Mouse (Mus musculus) lung, embryonic 14.5 days (tissue): ENCODE measurements at regions not wholly inside any gene's neighbourhood (a gene's known extent, or its start where the extent isn't known, plus 50 kb on each side); places are given as distances from the start of the nearest gene placed in this dataset.

Experiments
- ATAC-seq: fragments of 200-750 bp; cut with Nextera tagmentation; 2 replicates; pipeline ENCODE4 v1.8.0; 2017; ENCODE audit warnings: mild to moderate bottlenecking, moderate TSS enrichment, moderate library complexity; ENCODE audit not compliant: insufficient read depth
- DNase-seq: peaks from one replicate; pipeline ENCODE4 v3.0.0-alpha.2; 2015
- H3K27ac ChIP-seq: fragments of 300-500 bp; sonication (generic); 2 replicates; pipeline ENCODE4 v1.5.1; 2014; ENCODE audit warnings: low read depth, mild to moderate bottlenecking, moderate library complexity
- H3K27me3 ChIP-seq: fragments of 300-500 bp; sonication (generic); 2 replicates; pipeline ENCODE4 v1.6.1; 2014; ENCODE audit warnings: low read length, control low read depth; ENCODE audit not compliant: insufficient read depth
- H3K36me3 ChIP-seq: fragments of 300-500 bp; sonication (generic); 2 replicates; pipeline ENCODE4 v1.6.1; 2014; ENCODE audit warnings: control low read depth; ENCODE audit not compliant: insufficient read depth
- H3K4me1 ChIP-seq: fragments of 300-500 bp; sonication (generic); 2 replicates; pipeline ENCODE4 v1.6.1; 2014; ENCODE audit warnings: antibody characterized with exemption, control low read depth; ENCODE audit not compliant: insufficient read depth
- H3K4me2 ChIP-seq: fragments of 300-500 bp; sonication (generic); 2 replicates; pipeline ENCODE4 v1.6.1; 2014; ENCODE audit warnings: mild to moderate bottlenecking
- H3K4me3 ChIP-seq: fragments of 300-500 bp; sonication (generic); 2 replicates; pipeline ENCODE4 v1.5.1; 2014; ENCODE audit warnings: low read depth, low read length
- H3K9ac ChIP-seq: fragments of 300-500 bp; sonication (generic); 2 replicates; pipeline ENCODE4 v1.6.1; 2014
- H3K9me3 ChIP-seq: fragments of 300-500 bp; sonication (generic); 2 replicates; pipeline ENCODE4 v1.6.1; 2016; ENCODE audit warnings: low read depth, low read length, control low read depth
- CTCF ChIP-seq: IDR thresholded peaks from 2 replicates; pipeline ENCODE4 v1.5.1; 2016; ENCODE audit warnings: antibody characterized with exemption, low read depth
- WGBS: fragments of 180-500 bp; shearing (Covaris S2); extraction: QIAGEN DNeasy Blood & Tissue Kit; methylation state at CpG from one replicate; pipeline ENCODE4 v1.1.7; 2014; 5-methylcytosine and 5-hydroxymethylcytosine counted together

- H3K27ac ChIP-seq: no peak overlapping the region
- no peak for TF ChIP-seq CTCF
- H3K4me2 ChIP-seq: no peak overlapping the region
- WGBS: 32% methylated on average over 3 of the region's 3 CpGs
- no peak; the same call in 1 of the 2 replicates for ATAC-seq
- no peaks in the 10 kb centered on the region for H3K36me3 ChIP-seq
- H3K9ac ChIP-seq: no peak overlapping the region
- no peak overlapping the region for H3K4me3 ChIP-seq
- no peaks in the 10 kb centered on the region for H3K27me3 ChIP-seq
- H3K9me3 ChIP-seq: no peaks in the 10 kb centered on the region
- DNase-seq: peak; percentile 63
- no peaks in the 10 kb centered on the region; the same call in 1 of the 2 replicates for H3K4me1 ChIP-seq
Measured at GRCm38 (mm10) chr15:63686954-63687562, 157.9 kb downstream of the Gsdmc2 start.

GRCm38 (mm10) chr15:63679984-63680925 lies 164.7 kb downstream of the Gsdmc2 start:
- Histone ChIP-seq H3K27me3 (no peaks in the 10 kb centered on the region), H3K4me3 (no peak overlapping the region), H3K9ac (no peak overlapping the region), H3K9me3 (no peaks in the 10 kb centered on the region), H3K4me2 (no peak overlapping the region), H3K4me1 (peaks cover 10% of the 10 kb centered on the region; the same call in 1 of the 2 replicates), H3K27ac (peak overlapping the region; percentile 60), H3K36me3 (no peaks in the 10 kb centered on the region)
- ATAC-seq: peak; percentile 85
- TF ChIP-seq CTCF: 0 out of 2 replicates have a peak, but pooled peaks have one; percentile 9
- 30% methylated on average over 3 of the region's 3 CpGs for WGBS
- DNase-seq: peak; percentile 80

- whole genome bisulfite sequencing: 67% methylated on average over 5 of the region's 5 CpGs
- H3K4me2 ChIP-seq: no peak overlapping the region
- TF ChIP-seq CTCF: no peak
- ATAC-seq (no peak), DNase-seq (no peak)
- 0 out of 2 replicates have a peak, but pooled peaks cover 10% of the 10 kb centered on the region for H3K4me1 ChIP-seq
- H3K9ac ChIP-seq: no peak overlapping the region
- H3K4me3 ChIP-seq: no peak overlapping the region
- H3K27me3 ChIP-seq: no peaks in the 10 kb centered on the region
- H3K36me3 ChIP-seq: no peaks in the 10 kb centered on the region
- H3K9me3 ChIP-seq: no peaks in the 10 kb centered on the region
- no peak overlapping the region; the same call in 1 of the 2 replicates for H3K27ac ChIP-seq
Measured at GRCm38 (mm10) chr15:63678921-63679320, 166.1 kb downstream of the Gsdmc2 start.

GRCm38 (mm10) chr15:63675491-63676036 lies 169.4 kb downstream of the Gsdmc2 start:
- no peak overlapping the region for H3K4me2 ChIP-seq
- peak overlapping the region; percentile 54; the same call in 1 of the 2 replicates for H3K27ac ChIP-seq
- no peaks in the 10 kb centered on the region for H3K27me3 ChIP-seq
- no peak overlapping the region for H3K9ac ChIP-seq
- no peak for TF ChIP-seq CTCF
- no peaks in the 10 kb centered on the region for H3K36me3 ChIP-seq
- no peak overlapping the region for H3K4me3 ChIP-seq
- WGBS: 47% methylated on average over 10 of the region's 10 CpGs
- H3K9me3 ChIP-seq: no peaks in the 10 kb centered on the region
- ATAC-seq (no peak), DNase-seq (peak; percentile 46)
- H3K4me1 ChIP-seq: 0 out of 2 replicates have a peak, but pooled peaks cover 10% of the 10 kb centered on the region

- Histone ChIP-seq H3K4me3 (no peak overlapping the region), H3K9me3 (no peaks in the 10 kb centered on the region), H3K27ac (no peak overlapping the region), H3K9ac (no peak overlapping the region), H3K27me3 (no peaks in the 10 kb centered on the region), H3K36me3 (no peaks in the 10 kb centered on the region), H3K4me2 (no peak overlapping the region), H3K4me1 (0 out of 2 replicates have a peak, but pooled peaks cover 10% of the 10 kb centered on the region)
- TF ChIP-seq CTCF: 0 out of 2 replicates have a peak, but pooled peaks have one; percentile 27
- DNase-seq (no peak), ATAC-seq (no peak)
- WGBS: 93% methylated on average over 5 of the region's 5 CpGs
Measured at GRCm38 (mm10) chr15:63674404-63674803, 170.6 kb downstream of the Gsdmc2 start.

- Histone ChIP-seq H3K4me3 (no peak overlapping the region), H3K27ac (no peak overlapping the region), H3K9me3 (no peaks in the 10 kb centered on the region), H3K9ac (no peak overlapping the region), H3K4me1 (0 out of 2 replicates have a peak, but pooled peaks cover 6% of the 10 kb centered on the region), H3K36me3 (no peaks in the 10 kb centered on the region), H3K27me3 (no peaks in the 10 kb centered on the region), H3K4me2 (no peak overlapping the region)
- DNase-seq (no peak), ATAC-seq (no peak)
- WGBS: 55% methylated on average over 11 of the region's 11 CpGs
- TF ChIP-seq CTCF: no peak
Measured at GRCm38 (mm10) chr15:63671081-63671480, 173.9 kb downstream of the Gsdmc2 start.
